ENCODE assay signal across 8 mouse cellular contexts in the genomic region with DNA sequence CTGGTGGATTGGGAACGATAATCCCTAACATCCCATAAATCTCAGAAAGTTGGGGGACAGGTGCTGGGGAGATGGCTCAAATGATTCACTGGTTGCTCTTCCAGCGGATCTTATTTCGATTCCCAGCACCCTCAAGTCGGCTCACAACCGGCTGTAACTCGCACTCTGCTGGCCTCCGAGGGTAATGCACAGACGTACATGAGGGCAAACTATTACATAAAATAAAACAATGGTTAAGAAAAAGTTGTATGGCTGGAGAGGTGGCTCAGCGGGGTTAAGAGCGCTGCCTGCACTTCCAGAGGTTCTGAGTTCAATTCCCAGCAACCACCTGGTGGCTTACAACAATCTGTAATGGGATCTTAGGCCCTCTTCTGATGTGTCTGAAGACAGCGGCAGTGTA. TPM values are rescaled to one million over a fixed set of nuclear protein-coding genes. Genes with fewer than 3 reads are reported as not detected.
A peak's percentile ranks its signal among the peaks of the same experiment; 100 is the strongest.
DNase-seq lines count a peak whose midpoint lies in the region; ATAC-seq and TF ChIP-seq lines count a peak whose summit lies in the region.

No protein-coding gene starts in this region.

- peaks cover 55% of the 10 kb centered on the region for H3K27me3 ChIP-seq in heart, postnatal 0 days (ENCODE audit: control insufficient read depth, insufficient read depth, low read length)
- H3K27me3 ChIP-seq in hindbrain, embryonic 13.5 days: peaks cover 25% of the 10 kb centered on the region
- peaks cover 36% of the 10 kb centered on the region for H3K27me3 ChIP-seq in midbrain, embryonic 13.5 days

- H3K4me2 ChIP-seq in heart, postnatal 0 days (ENCODE audit: low read depth, low read length): peak overlapping the region; percentile 64; the same call in 1 of the 2 replicates
- H3K4me2 ChIP-seq in hindbrain, embryonic 13.5 days: peak overlapping the region; percentile 78
- H3K4me2 ChIP-seq in midbrain, embryonic 13.5 days (replicated peaks): peak overlapping the region; percentile 64

- H3K27ac ChIP-seq in heart, postnatal 0 days (ENCODE audit: low read depth): no peak overlapping the region
- H3K27ac ChIP-seq in hindbrain, embryonic 13.5 days: no peak overlapping the region
- H3K27ac ChIP-seq in midbrain, embryonic 13.5 days: no peak overlapping the region

- ATAC-seq in heart, postnatal 0 days (ENCODE audit: insufficient read depth, low read depth): no peak
- ATAC-seq in hindbrain, embryonic 13.5 days (ENCODE audit: low FRiP score): no peak
- ATAC-seq in midbrain, embryonic 13.5 days: no peak
- no peak for ATAC-seq in megakaryocyte progenitor cell, adult 5-6 weeks (replicated peaks; ENCODE audit: poor library complexity)

- no peaks in the 10 kb centered on the region for H3K9me3 ChIP-seq in heart, postnatal 0 days (replicated peaks; ENCODE audit: control insufficient read depth, low read length)
- H3K9me3 ChIP-seq in hindbrain, embryonic 13.5 days: no peaks in the 10 kb centered on the region
- no peaks in the 10 kb centered on the region for H3K9me3 ChIP-seq in midbrain, embryonic 13.5 days

- no peak overlapping the region for H3K9ac ChIP-seq in heart, postnatal 0 days (replicated peaks; ENCODE audit: low read depth, low read length)
- H3K9ac ChIP-seq in hindbrain, embryonic 13.5 days: peak overlapping the region; percentile 73
- peak overlapping the region; percentile 59; the same call in 1 of the 2 replicates for H3K9ac ChIP-seq in midbrain, embryonic 13.5 days (replicated peaks)

- no peak for DNase-seq in heart, postnatal 0 days (ENCODE audit: low spot score)
- no peak for DNase-seq in heart, adult 11 months
- DNase-seq in brain, embryonic 14.5 days (ENCODE audit: low read depth): no peak
- no peak for DNase-seq in spleen, adult 18-20 months
- no peak for DNase-seq in adrenal gland, postnatal 4 days (ENCODE audit: low spot score in 2 of 2)

- no peak for TF ChIP-seq EP300 in heart, postnatal 0 days (IDR thresholded peaks at IDR 0.05; ENCODE audit: low read depth)

- H3K4me3 ChIP-seq in heart, postnatal 0 days (ENCODE audit: low read depth, low read length): peak overlapping the region; percentile 44
- peak overlapping the region; percentile 51 for H3K4me3 ChIP-seq in hindbrain, embryonic 13.5 days
- H3K4me3 ChIP-seq in midbrain, embryonic 13.5 days (replicated peaks): peak overlapping the region; percentile 46

- 46% methylated on average over 11 of the region's 11 CpGs for WGBS in heart, postnatal 0 days
- 61% methylated on average over 11 of the region's 11 CpGs for WGBS in hindbrain, embryonic 13.5 days
- WGBS in midbrain, embryonic 13.5 days: 64% methylated on average over 11 of the region's 11 CpGs

- 0 out of 2 replicates have a peak, but pooled peaks cover 3% of the 10 kb centered on the region for H3K4me1 ChIP-seq in heart, postnatal 0 days (ENCODE audit: control insufficient read depth, insufficient read depth)
- H3K4me1 ChIP-seq in hindbrain, embryonic 13.5 days (replicated peaks): peaks cover 43% of the 10 kb centered on the region
- H3K4me1 ChIP-seq in midbrain, embryonic 13.5 days (replicated peaks): peaks cover 56% of the 10 kb centered on the region

- no peak for TF ChIP-seq CTCF in heart, postnatal 0 days (IDR thresholded peaks at IDR 0.05; ENCODE audit: low read depth)
- TF ChIP-seq CTCF in brain, embryonic 14.5 days (IDR thresholded peaks at IDR 0.05; ENCODE audit: borderline replicate concordance, extremely low read depth, insufficient read depth, insufficient read length): peak; percentile 38; the same call in 1 of the 2 replicates

- no peaks in the 10 kb centered on the region for H3K36me3 ChIP-seq in heart, postnatal 0 days (replicated peaks; ENCODE audit: control insufficient read depth, insufficient read depth, low read length)
- no peaks in the 10 kb centered on the region for H3K36me3 ChIP-seq in hindbrain, embryonic 13.5 days
- no peaks in the 10 kb centered on the region for H3K36me3 ChIP-seq in midbrain, embryonic 13.5 days

- TF ChIP-seq POLR2A in brain, embryonic 14.5 days (IDR thresholded peaks at IDR 0.05; ENCODE audit: borderline replicate concordance, extremely low read depth, insufficient read depth, insufficient read length, poor library complexity, severe bottlenecking): no peak

RNA-seq across cellular contexts. Expression of gene Kcnj9, which starts 2.4 kb away (rescaled TPM):
- total RNA-seq in heart, postnatal 0 days (2014; rRNA removed; ENCODE audit: low replicate concordance): not detected in 2 replicates
- polyA plus RNA-seq in heart, postnatal 0 days (2015; fragmentation: Nextera tagmentation; extraction: Ambion mirVana): not detected in 2 replicates
- polyA plus RNA-seq in brain, embryonic 14.5 days (2012; rRNA removed): 6.9 and 8.0 TPM in 2 replicates
- 2.2 and 2.5 TPM in 2 replicates for polyA plus RNA-seq in hindbrain, embryonic 13.5 days (2015; fragmentation: Nextera tagmentation; extraction: Ambion mirVana)
- 3.6 and 3.9 TPM in 2 replicates for polyA plus RNA-seq in midbrain, embryonic 13.5 days (2015; fragmentation: Nextera tagmentation; extraction: Ambion mirVana)
- total RNA-seq in adrenal gland, postnatal 4 days (2021): under 1 TPM; 0.11 to 0.20 TPM
- not detected in 2 replicates for total RNA-seq in megakaryocyte progenitor cell, adult 5-6 weeks (2015)
- not detected in 2 replicates for total RNA-seq in megakaryocyte progenitor cell, adult 5-6 weeks (2017)

RNA-seq across cellular contexts. Expression of gene Kcnj10, which starts 14.3 kb away (rescaled TPM):
- total RNA-seq in heart, postnatal 0 days (2014; rRNA removed; ENCODE audit: low replicate concordance): not detected in 2 replicates
- polyA plus RNA-seq in heart, postnatal 0 days (2015; fragmentation: Nextera tagmentation; extraction: Ambion mirVana): 0.03 TPM in 1 of 2 replicates, not detected in the other
- 3.2 and 5.9 TPM in 2 replicates for polyA plus RNA-seq in brain, embryonic 14.5 days (2012; rRNA removed)
- polyA plus RNA-seq in hindbrain, embryonic 13.5 days (2015; fragmentation: Nextera tagmentation; extraction: Ambion mirVana): 1.6 and 1.7 TPM in 2 replicates
- polyA plus RNA-seq in midbrain, embryonic 13.5 days (2015; fragmentation: Nextera tagmentation; extraction: Ambion mirVana): 0.98 TPM in 2 replicates
- 1 to 10 TPM; 1.8 to 4.5 TPM for total RNA-seq in adrenal gland, postnatal 4 days (2021)
- 0.20 and 0.24 TPM in 2 replicates for total RNA-seq in megakaryocyte progenitor cell, adult 5-6 weeks (2015)
- total RNA-seq in megakaryocyte progenitor cell, adult 5-6 weeks (2017): 0.04 and 0.14 TPM in 2 replicates

RNA-seq across cellular contexts. Expression of gene Atp1a2, which starts 28.8 kb away (rescaled TPM):
- total RNA-seq in heart, postnatal 0 days (2014; rRNA removed; ENCODE audit: low replicate concordance): 130 and 131 TPM in 2 replicates
- polyA plus RNA-seq in heart, postnatal 0 days (2015; fragmentation: Nextera tagmentation; extraction: Ambion mirVana): 27.1 and 29.0 TPM in 2 replicates
- polyA plus RNA-seq in brain, embryonic 14.5 days (2012; rRNA removed): 51.5 and 82.9 TPM in 2 replicates
- polyA plus RNA-seq in hindbrain, embryonic 13.5 days (2015; fragmentation: Nextera tagmentation; extraction: Ambion mirVana): 41.5 and 42.3 TPM in 2 replicates
- polyA plus RNA-seq in midbrain, embryonic 13.5 days (2015; fragmentation: Nextera tagmentation; extraction: Ambion mirVana): 25.3 and 25.8 TPM in 2 replicates
- total RNA-seq in adrenal gland, postnatal 4 days (2021): 10 to 100 TPM; 50.9 to 70.2 TPM
- not detected in 2 replicates for total RNA-seq in megakaryocyte progenitor cell, adult 5-6 weeks (2015)
- total RNA-seq in megakaryocyte progenitor cell, adult 5-6 weeks (2017): not detected in 2 replicates

RNA-seq across cellular contexts. Expression of gene Pigm, which starts 49.7 kb away (rescaled TPM):
- total RNA-seq in heart, postnatal 0 days (2014; rRNA removed; ENCODE audit: low replicate concordance): 13.8 and 14.8 TPM in 2 replicates
- polyA plus RNA-seq in heart, postnatal 0 days (2015; fragmentation: Nextera tagmentation; extraction: Ambion mirVana): 2.1 and 2.2 TPM in 2 replicates
- 9.4 and 9.8 TPM in 2 replicates for polyA plus RNA-seq in brain, embryonic 14.5 days (2012; rRNA removed)
- polyA plus RNA-seq in hindbrain, embryonic 13.5 days (2015; fragmentation: Nextera tagmentation; extraction: Ambion mirVana): 4.7 and 4.9 TPM in 2 replicates
- polyA plus RNA-seq in midbrain, embryonic 13.5 days (2015; fragmentation: Nextera tagmentation; extraction: Ambion mirVana): 4.9 and 5.7 TPM in 2 replicates
- 10 to 100 TPM; 18.1 to 19.9 TPM for total RNA-seq in adrenal gland, postnatal 4 days (2021)
- 14.7 and 16.2 TPM in 2 replicates for total RNA-seq in megakaryocyte progenitor cell, adult 5-6 weeks (2015)
- 15.3 and 15.7 TPM in 2 replicates for total RNA-seq in megakaryocyte progenitor cell, adult 5-6 weeks (2017)
